Mouse (Mus musculus): ENCODE results near the gene Fancl. TPM values are rescaled to one million over a fixed set of nuclear protein-coding genes. Genes with fewer than 3 reads are reported as not detected.

The Fancl gene
- total RNA-seq, 2 experiments from 2014 or later = 2.5 to 4.0 TPM

- intact Hi-C loops (cut with DNase I) = no loop called here
- DNase-seq = no peak
These were observed 95.8 kb downstream of the Fancl start for GRCm38 (mm10) chr11:26481691-26482242.

- intact Hi-C loops (cut with DNase I) = no loop called here
- peak in 1 of 2 experiments; percentile 6 for DNase-seq
These were observed 104.0 kb downstream of the Fancl start for GRCm38 (mm10) chr11:26489761-26490466.

GRCm38 (mm10) chr11:26495951-26496350 is 110.0 kb downstream of the Fancl start:
- intact Hi-C loops (cut with DNase I) = no loop called here
- DNase-seq = no peak

GRCm38 (mm10) chr11:26513683-26514082 is 127.7 kb downstream of the Fancl start:
- intact Hi-C loops (cut with DNase I) = no loop called here
- DNase-seq = no peak

GRCm38 (mm10) chr11:26516086-26516485 is 130.2 kb downstream of the Fancl start:
- intact Hi-C loops (cut with DNase I) = no loop called here
- DNase-seq = no peak

GRCm38 (mm10) chr11:26518991-26519390 is 133.1 kb downstream of the Fancl start:
- intact Hi-C loops (cut with DNase I) = no loop called here
- no peak for DNase-seq

Other genes with a start within 250 kb of the Fancl start
- not detected for gene 5730522E02Rik, start 175.4 kb upstream of the Fancl start, total RNA-seq (2021)
- gene Gm6899, start 207.1 kb downstream of the Fancl start, total RNA-seq (2021) = not detected
- gene Vrk2, start 207.9 kb downstream of the Fancl start, total RNA-seq (2021) = 1 to 10 TPM; 6.2 to 6.8 TPM

All from gastrocnemius, postnatal 36 days (tissue).